Mouse (Mus musculus): ENCODE measurements at regions not wholly inside any gene's neighbourhood (a gene's known extent, or its start where the extent isn't known, plus 50 kb on each side); places are given as distances from the start of the nearest gene placed in this dataset.

DNA sequence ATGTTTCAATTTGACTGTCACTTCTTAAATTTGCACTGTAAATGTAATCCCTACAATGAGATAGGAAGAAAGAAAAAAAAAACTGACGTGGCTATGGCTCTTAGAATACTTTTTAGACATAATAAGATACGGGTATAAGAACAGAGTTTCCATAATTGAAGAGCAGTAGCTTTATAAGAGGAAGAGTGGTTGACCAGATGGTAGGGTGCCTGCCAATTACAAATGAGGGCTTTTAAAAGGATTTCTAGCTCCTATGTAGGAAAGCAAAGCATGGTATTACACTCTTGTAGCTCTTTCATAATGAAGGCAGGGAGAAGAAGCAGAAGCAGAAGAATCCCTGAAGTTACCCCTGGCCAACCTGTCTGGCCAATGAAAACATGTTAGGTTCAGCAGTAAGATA is 239.7 kb upstream of the Car10 start:
- no peak overlapping the region for H3K27ac ChIP-seq
- H3K27me3 ChIP-seq = no peaks in the 10 kb centered on the region
- no peaks in the 10 kb centered on the region for H3K9me3 ChIP-seq
- no peaks in the 10 kb centered on the region for H3K4me1 ChIP-seq (replicated peaks)
- ATAC-seq (ENCODE audit: low FRiP score) = no peak
- H3K4me3 ChIP-seq = no peak overlapping the region
- WGBS = 77% methylated on average over 2 of the region's 2 CpGs
- H3K9ac ChIP-seq = no peak overlapping the region
- H3K4me2 ChIP-seq = no peak overlapping the region
- H3K36me3 ChIP-seq = no peaks in the 10 kb centered on the region

DNA sequence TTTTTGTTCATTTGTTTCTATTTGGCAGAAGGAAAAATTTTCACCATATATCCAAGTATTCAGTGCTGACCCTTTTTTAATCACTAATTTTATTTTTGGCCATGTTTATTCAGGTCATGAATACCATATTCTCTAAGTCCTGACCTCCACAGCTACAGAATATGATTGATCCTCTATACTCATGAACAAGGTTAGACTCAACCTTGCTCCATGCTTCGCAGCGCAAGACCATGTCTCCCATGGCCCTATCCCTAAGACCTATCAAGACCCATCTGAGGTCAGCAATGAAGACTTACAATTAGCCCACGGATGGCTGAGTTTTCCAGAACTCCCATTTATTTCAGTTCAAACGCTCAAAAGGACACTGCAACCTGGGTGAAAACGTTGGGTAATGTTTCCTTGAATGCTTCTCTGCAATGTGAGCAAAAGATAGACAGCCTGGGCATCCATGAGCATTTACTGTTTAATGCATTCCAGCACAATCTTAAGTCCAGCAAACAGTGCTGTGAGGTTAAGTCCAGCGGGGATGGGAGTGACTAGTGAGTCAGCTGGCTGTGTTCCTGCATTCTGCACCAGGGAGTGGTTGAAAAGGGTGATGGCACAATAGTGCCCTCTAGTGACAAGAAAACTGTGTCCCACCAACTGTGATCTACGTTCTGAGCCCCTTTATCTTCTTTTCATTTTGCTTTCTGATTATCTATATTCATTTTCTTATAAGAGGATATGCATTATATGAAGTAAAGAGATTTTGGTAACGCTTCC is 208.0 kb upstream of the Car10 start:
- no peaks in the 10 kb centered on the region for H3K36me3 ChIP-seq
- 0 out of 2 replicates have a peak, but pooled peaks cover 4% of the 10 kb centered on the region for H3K4me1 ChIP-seq (replicated peaks)
- H3K4me2 ChIP-seq = no peak overlapping the region
- no peaks in the 10 kb centered on the region for H3K9me3 ChIP-seq
- no peaks in the 10 kb centered on the region for H3K27me3 ChIP-seq
- ATAC-seq (ENCODE audit: low FRiP score) = no peak
- H3K9ac ChIP-seq = no peak overlapping the region
- no peak overlapping the region for H3K4me3 ChIP-seq
- H3K27ac ChIP-seq = no peak overlapping the region
- 48% methylated on average over 8 of the region's 8 CpGs for WGBS

DNA sequence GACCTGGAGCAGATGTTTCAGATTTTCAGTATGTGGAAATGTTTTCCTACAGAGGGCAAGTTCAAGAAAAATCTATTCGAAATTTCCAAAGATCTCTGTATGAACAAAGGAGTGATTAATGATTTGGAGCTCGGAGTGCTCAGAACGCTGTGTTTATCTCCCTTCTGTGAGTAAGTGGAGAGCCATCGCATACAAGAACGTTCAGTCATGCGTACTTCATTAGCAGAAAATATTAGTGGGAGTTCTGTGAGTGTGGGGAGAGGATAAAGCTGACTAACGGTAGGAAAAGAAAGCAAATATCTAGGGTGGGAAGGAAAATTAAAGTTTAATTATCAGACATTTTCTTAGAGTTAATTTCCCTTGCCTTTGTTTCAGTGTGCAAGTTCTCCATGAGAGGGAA is 198.5 kb upstream of the Car10 start:
- H3K36me3 ChIP-seq = no peaks in the 10 kb centered on the region
- H3K4me3 ChIP-seq = no peak overlapping the region
- ATAC-seq (ENCODE audit: low FRiP score) = no peak
- H3K9me3 ChIP-seq = no peaks in the 10 kb centered on the region
- no peaks in the 10 kb centered on the region for H3K27me3 ChIP-seq
- H3K4me2 ChIP-seq = peak overlapping the region; percentile 17
- H3K9ac ChIP-seq = no peak overlapping the region
- peak overlapping the region; percentile 15; the same call in 1 of the 2 replicates for H3K27ac ChIP-seq
- H3K4me1 ChIP-seq (replicated peaks) = peaks cover 6% of the 10 kb centered on the region
- WGBS = 32% methylated on average over 7 of the region's 7 CpGs

Measured in hindbrain, embryonic 13.5 days (tissue).